Mouse (Mus musculus): ENCODE measurements at regions not wholly inside any gene's neighbourhood (a gene's known extent, or its start where the extent isn't known, plus 50 kb on each side); places are given as distances from the start of the nearest gene placed in this dataset.

GRCm38 (mm10) chr1:83661808-83662802 is 254.1 kb upstream of the Sphkap start:
- no peak for TF ChIP-seq CTCF (conservative IDR thresholded peaks at IDR 0.05; ENCODE audit: low read length)
- no peak for TF ChIP-seq NANOG (IDR thresholded peaks at IDR 0.05; ENCODE audit: borderline replicate concordance, low read length)

Measured in E14TG2a.4 (cell line).